Mouse (Mus musculus) forebrain, embryonic 16.5 days (tissue): ENCODE data around the gene Spag16. TPM values are rescaled to one million over a fixed set of nuclear protein-coding genes. Genes with fewer than 3 reads are reported as not detected.

Source experiments
- ATAC-seq: fragments of 200-750 bp; cut with Nextera tagmentation; 2 replicates; pipeline ENCODE4 v1.8.0; 2017; ENCODE audit warnings: mild to moderate bottlenecking, moderate library complexity
- H3K27ac ChIP-seq: fragments of 300-500 bp; sonication (generic); 2 replicates; pipeline ENCODE4 v1.5.1; 2014; ENCODE audit warnings: low read length, control low read depth
- H3K27me3 ChIP-seq: fragments of 300-500 bp; sonication (generic); replicated peaks from 2 replicates; pipeline ENCODE4 v1.6.1; 2014; ENCODE audit warnings: low read length; ENCODE audit not compliant: control insufficient read depth, insufficient read depth
- H3K36me3 ChIP-seq: fragments of 300-500 bp; sonication (generic); 2 replicates; pipeline ENCODE4 v1.6.1; 2014; ENCODE audit not compliant: control insufficient read depth, insufficient read depth
- H3K4me1 ChIP-seq: fragments of 300-500 bp; sonication (generic); replicated peaks from 2 replicates; pipeline ENCODE4 v1.6.1; 2014; ENCODE audit warnings: low read length; ENCODE audit not compliant: control insufficient read depth, insufficient read depth
- H3K4me2 ChIP-seq: fragments of 300-500 bp; sonication (generic); 2 replicates; pipeline ENCODE4 v1.6.1; 2014; ENCODE audit warnings: mild to moderate bottlenecking, low read length, control low read depth
- H3K4me3 ChIP-seq: fragments of 300-500 bp; sonication (generic); replicated peaks from 2 replicates; pipeline ENCODE4 v1.5.1; 2014; ENCODE audit warnings: mild to moderate bottlenecking, low read length, control low read depth
- H3K9ac ChIP-seq: fragments of 300-500 bp; sonication (generic); replicated peaks from 2 replicates; pipeline ENCODE4 v1.6.1; 2014; ENCODE audit warnings: low read depth, low read length, control low read depth
- H3K9me3 ChIP-seq: fragments of 300-500 bp; sonication (generic); 2 replicates; pipeline ENCODE4 v1.6.1; 2016; ENCODE audit warnings: low read length; ENCODE audit not compliant: control insufficient read depth
- WGBS: fragments of 180-500 bp; shearing (Covaris S2); extraction: QIAGEN DNeasy Blood & Tissue Kit; methylation state at CpG from one replicate; pipeline ENCODE4 v1.1.7; 2014; 5-methylcytosine and 5-hydroxymethylcytosine counted together
- polyA plus RNA-seq: library from polyadenylated mRNA; unstranded; fragments of >200 nt; fragmentation: Nextera tagmentation; extraction: Ambion mirVana; gene quantifications from 2 replicates; pipeline ENCODE4 v1.2.1, GENCODE M21; 2015

Spag16 gene
- polyA plus RNA-seq, 1 experiment from 2014 or later = 1.2 TPM

GRCm38 (mm10) chr1:70320951-70321350 is 494.2 kb downstream of the Spag16 start:
- no peak overlapping the region for H3K4me2 ChIP-seq
- H3K27ac ChIP-seq = no peak overlapping the region
- no peak overlapping the region for H3K9ac ChIP-seq
- H3K27me3 ChIP-seq = no peaks in the 10 kb centered on the region
- H3K4me3 ChIP-seq = no peak overlapping the region
- WGBS = 69% methylated on average over 4 of the region's 4 CpGs
- ATAC-seq = no peak
- H3K9me3 ChIP-seq = no peaks in the 10 kb centered on the region
- no peaks in the 10 kb centered on the region for H3K36me3 ChIP-seq
- H3K4me1 ChIP-seq = no peaks in the 10 kb centered on the region

- 69% methylated on average over 2 of the region's 2 CpGs for WGBS
- Histone ChIP-seq H3K27ac (no peak overlapping the region), H3K4me2 (no peak overlapping the region), H3K9me3 (no peaks in the 10 kb centered on the region), H3K36me3 (no peaks in the 10 kb centered on the region), H3K27me3 (no peaks in the 10 kb centered on the region), H3K4me3 (no peak overlapping the region), H3K9ac (no peak overlapping the region), H3K4me1 (no peaks in the 10 kb centered on the region; the same call in 1 of the 2 replicates)
- ATAC-seq = no peak
Measured at GRCm38 (mm10) chr1:70346179-70346578, 519.4 kb downstream of the Spag16 start.

GRCm38 (mm10) chr1:70351371-70351770 is 524.6 kb downstream of the Spag16 start:
- H3K9ac ChIP-seq = no peak overlapping the region
- H3K27me3 ChIP-seq = no peaks in the 10 kb centered on the region
- no peaks in the 10 kb centered on the region for H3K36me3 ChIP-seq
- 38% methylated on average over 3 of the region's 3 CpGs for WGBS
- no peak overlapping the region for H3K4me3 ChIP-seq
- peak; percentile 76 for ATAC-seq
- H3K9me3 ChIP-seq = no peaks in the 10 kb centered on the region
- no peak overlapping the region for H3K4me2 ChIP-seq
- H3K4me1 ChIP-seq = no peaks in the 10 kb centered on the region; the same call in 1 of the 2 replicates
- no peak overlapping the region for H3K27ac ChIP-seq

- H3K4me2 ChIP-seq = no peak overlapping the region
- H3K36me3 ChIP-seq = no peaks in the 10 kb centered on the region
- no peak overlapping the region for H3K9ac ChIP-seq
- H3K4me1 ChIP-seq = no peaks in the 10 kb centered on the region; the same call in 1 of the 2 replicates
- H3K4me3 ChIP-seq = no peak overlapping the region
- H3K27me3 ChIP-seq = no peaks in the 10 kb centered on the region
- H3K9me3 ChIP-seq = no peaks in the 10 kb centered on the region
- no peak overlapping the region for H3K27ac ChIP-seq
- no peak for ATAC-seq
Measured at GRCm38 (mm10) chr1:70354014-70354413, 527.2 kb downstream of the Spag16 start.

- peak overlapping the region; percentile 17; the same call in 1 of the 2 replicates for H3K4me2 ChIP-seq
- ATAC-seq = no peak
- H3K4me3 ChIP-seq = no peak overlapping the region
- no peaks in the 10 kb centered on the region for H3K27me3 ChIP-seq
- H3K9ac ChIP-seq = no peak overlapping the region
- no peaks in the 10 kb centered on the region; the same call in 1 of the 2 replicates for H3K4me1 ChIP-seq
- no peak overlapping the region for H3K27ac ChIP-seq
- no peaks in the 10 kb centered on the region for H3K9me3 ChIP-seq
- no peaks in the 10 kb centered on the region for H3K36me3 ChIP-seq
- 44% methylated on average over 4 of the region's 4 CpGs for WGBS
Measured at GRCm38 (mm10) chr1:70371721-70372120, 545.0 kb downstream of the Spag16 start.

- WGBS = 19% methylated on average over 7 of the region's 7 CpGs
- H3K36me3 ChIP-seq = no peaks in the 10 kb centered on the region
- H3K4me2 ChIP-seq = 0 out of 2 replicates have a peak overlapping the region, but pooled peaks have one; percentile 5
- no peak overlapping the region for H3K9ac ChIP-seq
- H3K27me3 ChIP-seq = no peaks in the 10 kb centered on the region
- no peaks in the 10 kb centered on the region for H3K9me3 ChIP-seq
- ATAC-seq = peak; percentile 92
- no peak overlapping the region for H3K4me3 ChIP-seq
- no peak overlapping the region for H3K27ac ChIP-seq
- H3K4me1 ChIP-seq = peaks cover 9% of the 10 kb centered on the region
Measured at GRCm38 (mm10) chr1:70380096-70380495, 553.3 kb downstream of the Spag16 start.

- peak; percentile 88 for ATAC-seq
- peaks cover 21% of the 10 kb centered on the region for H3K27me3 ChIP-seq
- 4% methylated on average over 9 of the region's 9 CpGs for WGBS
- peaks cover 8% of the 10 kb centered on the region; the same call in 1 of the 2 replicates for H3K4me1 ChIP-seq
- no peak overlapping the region for H3K4me3 ChIP-seq
- peak overlapping the region; percentile 42 for H3K4me2 ChIP-seq
- H3K36me3 ChIP-seq = no peaks in the 10 kb centered on the region
- no peak overlapping the region; the same call in 1 of the 2 replicates for H3K9ac ChIP-seq
- peak overlapping the region; percentile 24; the same call in 1 of the 2 replicates for H3K27ac ChIP-seq
- H3K9me3 ChIP-seq = no peaks in the 10 kb centered on the region
Measured at GRCm38 (mm10) chr1:70442209-70443080, 615.7 kb downstream of the Spag16 start.

- 77% methylated on average over 1 of the region's 1 CpGs for WGBS
- ATAC-seq = peak; percentile 67; the same call in 1 of the 2 replicates
- no peaks in the 10 kb centered on the region for H3K4me1 ChIP-seq
- H3K27ac ChIP-seq = no peak overlapping the region
- H3K36me3 ChIP-seq = no peaks in the 10 kb centered on the region
- H3K4me2 ChIP-seq = no peak overlapping the region
- no peak overlapping the region for H3K9ac ChIP-seq
- H3K4me3 ChIP-seq = no peak overlapping the region
- no peaks in the 10 kb centered on the region for H3K9me3 ChIP-seq
- H3K27me3 ChIP-seq = no peaks in the 10 kb centered on the region
Measured at GRCm38 (mm10) chr1:70479864-70480263, 653.1 kb downstream of the Spag16 start.

- no peaks in the 10 kb centered on the region for H3K4me1 ChIP-seq
- no peak overlapping the region for H3K4me2 ChIP-seq
- H3K4me3 ChIP-seq = no peak overlapping the region
- no peaks in the 10 kb centered on the region for H3K27me3 ChIP-seq
- ATAC-seq = no peak
- no peak overlapping the region for H3K9ac ChIP-seq
- H3K36me3 ChIP-seq = no peaks in the 10 kb centered on the region
- H3K27ac ChIP-seq = no peak overlapping the region
- H3K9me3 ChIP-seq = peaks cover 5% of the 10 kb centered on the region
Measured at GRCm38 (mm10) chr1:70518918-70519317, 692.1 kb downstream of the Spag16 start.
